Mouse (Mus musculus): ENCODE results near the gene Kcnn1. TPM values are rescaled to one million over a fixed set of nuclear protein-coding genes. Genes with fewer than 3 reads are reported as not detected.

The Kcnn1 gene
- polyA plus RNA-seq, 1 experiment from 2014 or later, result 4.0 TPM

DNA sequence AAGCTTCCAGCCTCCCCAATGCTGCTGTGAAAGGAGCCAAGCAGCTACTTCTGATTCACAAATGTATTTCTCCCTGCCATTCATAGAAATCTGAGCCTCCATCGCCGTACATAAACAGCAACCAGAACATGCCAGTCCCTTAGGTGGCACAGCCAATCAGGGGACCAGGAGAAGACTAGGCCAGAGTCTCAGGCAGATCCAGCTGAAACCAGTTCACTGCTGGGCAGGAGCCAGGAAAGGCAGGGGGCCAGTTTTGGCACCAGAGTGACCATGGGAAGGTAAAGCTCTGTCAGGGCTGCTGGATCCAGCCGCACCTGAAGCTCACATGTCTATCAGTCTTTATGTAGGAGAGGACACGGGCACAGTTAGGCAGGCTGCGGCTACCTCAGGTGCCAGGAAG, 27.6 kb upstream of the Kcnn1 start:
- H3K36me3 ChIP-seq, result peaks cover 30% of the 10 kb centered on the region
- H3K9me3 ChIP-seq (replicated peaks), result no peaks in the 10 kb centered on the region
- H3K4me3 ChIP-seq, result no peak overlapping the region
- H3K4me1 ChIP-seq, result peaks cover 34% of the 10 kb centered on the region
- no peak for DNase-seq (ENCODE audit: low spot score)
- WGBS, result 88% methylated on average over 5 of the region's 5 CpGs
- peaks cover 84% of the 10 kb centered on the region for H3K27me3 ChIP-seq (ENCODE audit: low read depth, poor library complexity, severe bottlenecking)
- H3K27ac ChIP-seq, result no peak overlapping the region

DNA sequence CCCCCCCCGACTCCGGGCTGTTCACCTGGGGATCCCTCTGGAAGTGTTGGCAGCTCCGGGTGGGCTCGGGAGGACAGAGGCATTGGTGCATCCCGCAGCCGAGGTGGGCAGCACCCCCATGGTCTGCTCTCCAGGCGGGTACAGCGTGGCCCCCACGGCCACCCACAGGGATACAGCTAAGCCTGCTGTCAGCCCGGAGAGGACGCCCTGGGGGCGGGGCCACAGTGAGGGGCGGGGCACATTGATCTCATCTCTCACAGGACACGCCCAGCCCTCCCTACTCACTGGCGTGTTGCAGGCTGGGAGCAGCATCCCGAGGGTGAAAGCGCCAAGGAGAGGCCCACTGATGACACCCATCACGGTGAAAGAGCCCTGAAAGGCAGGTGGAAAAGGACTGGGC, 24.6 kb upstream of the Kcnn1 start:
- 5% methylated on average over 18 of the region's 18 CpGs for WGBS
- Histone ChIP-seq H3K4me3 (peak overlapping the region; percentile 21; the same call in 1 of the 2 replicates), H3K36me3 (0 out of 2 replicates have a peak, but pooled peaks cover 2% of the 10 kb centered on the region), H3K9me3 (replicated peaks) (no peaks in the 10 kb centered on the region), H3K27me3 (ENCODE audit: low read depth, poor library complexity, severe bottlenecking) (peaks cover 60% of the 10 kb centered on the region), H3K4me1 (peaks cover 18% of the 10 kb centered on the region), H3K27ac (no peak overlapping the region)
- peak; percentile 50 for DNase-seq (ENCODE audit: low spot score)

DNA sequence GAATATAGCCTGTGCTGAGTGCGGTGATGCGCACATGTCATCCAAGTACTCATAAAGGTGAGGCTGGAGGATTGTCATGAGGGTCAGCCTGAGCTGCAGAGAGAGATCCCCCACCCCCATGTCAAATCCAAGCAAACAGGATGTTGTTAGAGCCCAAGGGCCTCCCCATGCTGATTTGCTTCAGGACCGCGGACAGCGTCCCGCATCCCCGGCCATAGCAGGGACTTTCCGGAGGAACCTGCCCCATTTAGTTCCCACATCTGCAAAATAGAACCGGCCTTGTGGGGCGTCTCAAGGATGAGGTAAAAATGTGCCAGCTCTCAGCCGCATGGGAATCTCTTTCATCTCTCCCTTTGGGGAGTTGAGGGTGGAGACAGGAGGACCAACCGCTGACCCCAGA, 22.6 kb upstream of the Kcnn1 start:
- 0 out of 2 replicates have a peak, but pooled peaks cover 2% of the 10 kb centered on the region for H3K36me3 ChIP-seq
- WGBS, result 12% methylated on average over 12 of the region's 12 CpGs
- peaks cover 8% of the 10 kb centered on the region for H3K4me1 ChIP-seq
- no peaks in the 10 kb centered on the region for H3K9me3 ChIP-seq (replicated peaks)
- no peak overlapping the region for H3K4me3 ChIP-seq
- DNase-seq (ENCODE audit: low spot score), result peak; percentile 76
- peaks cover 40% of the 10 kb centered on the region for H3K27me3 ChIP-seq (ENCODE audit: low read depth, poor library complexity, severe bottlenecking)
- H3K27ac ChIP-seq, result no peak overlapping the region

DNA sequence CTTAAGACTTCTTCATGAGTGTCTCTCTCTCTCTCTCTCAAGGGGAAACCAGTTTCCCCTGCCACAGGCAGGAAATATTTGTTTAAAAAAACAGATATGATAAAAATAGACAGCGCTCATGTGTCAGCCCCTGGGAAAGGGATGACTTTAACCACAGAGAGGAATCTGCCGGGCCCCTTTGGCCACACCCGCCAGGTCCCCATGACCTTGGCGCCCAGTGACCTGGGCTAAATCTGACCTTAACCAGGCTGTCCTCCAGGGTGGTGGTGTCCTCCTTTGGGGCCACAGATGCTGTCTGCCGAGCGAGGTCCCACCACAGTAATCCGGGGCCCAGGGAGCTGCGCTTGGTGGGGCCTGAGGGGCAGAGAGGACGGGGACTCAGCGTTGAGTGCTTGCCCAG, 21.6 kb upstream of the Kcnn1 start:
- H3K36me3 ChIP-seq, result 0 out of 2 replicates have a peak, but pooled peaks cover 2% of the 10 kb centered on the region
- no peaks in the 10 kb centered on the region for H3K9me3 ChIP-seq (replicated peaks)
- DNase-seq (ENCODE audit: low spot score), result no peak
- H3K4me3 ChIP-seq, result no peak overlapping the region
- 95% methylated on average over 10 of the region's 10 CpGs for WGBS
- H3K27ac ChIP-seq, result no peak overlapping the region
- peaks cover 31% of the 10 kb centered on the region for H3K27me3 ChIP-seq (ENCODE audit: low read depth, poor library complexity, severe bottlenecking)
- H3K4me1 ChIP-seq, result peaks cover 18% of the 10 kb centered on the region

DNA sequence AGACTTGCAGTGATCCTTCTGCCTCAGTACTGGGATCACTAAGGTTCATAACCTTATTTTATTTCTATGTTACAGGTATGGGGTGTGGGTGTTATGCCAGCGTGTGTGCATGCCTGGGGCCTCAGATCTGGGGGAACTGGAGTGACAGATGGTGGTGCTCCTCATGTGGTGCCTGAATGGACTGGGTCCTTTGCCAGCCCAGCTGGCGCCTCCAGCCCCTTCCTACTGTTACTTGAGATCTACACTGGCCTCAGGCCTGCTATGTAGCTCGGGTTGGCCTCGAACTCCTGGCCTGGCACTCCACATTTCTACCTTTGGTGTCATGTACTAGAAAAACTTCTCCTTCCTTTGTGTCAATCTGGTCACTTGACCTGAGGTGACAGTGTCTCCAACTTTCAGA, 21.1 kb upstream of the Kcnn1 start:
- H3K27ac ChIP-seq, result no peak overlapping the region
- no peaks in the 10 kb centered on the region for H3K9me3 ChIP-seq (replicated peaks)
- no peak for DNase-seq (ENCODE audit: low spot score)
- peaks cover 21% of the 10 kb centered on the region for H3K4me1 ChIP-seq
- H3K4me3 ChIP-seq, result no peak overlapping the region
- peaks cover 26% of the 10 kb centered on the region for H3K27me3 ChIP-seq (ENCODE audit: low read depth, poor library complexity, severe bottlenecking)
- WGBS, result 84% methylated on average over 4 of the region's 4 CpGs
- H3K36me3 ChIP-seq, result 0 out of 2 replicates have a peak, but pooled peaks cover 1% of the 10 kb centered on the region

DNA sequence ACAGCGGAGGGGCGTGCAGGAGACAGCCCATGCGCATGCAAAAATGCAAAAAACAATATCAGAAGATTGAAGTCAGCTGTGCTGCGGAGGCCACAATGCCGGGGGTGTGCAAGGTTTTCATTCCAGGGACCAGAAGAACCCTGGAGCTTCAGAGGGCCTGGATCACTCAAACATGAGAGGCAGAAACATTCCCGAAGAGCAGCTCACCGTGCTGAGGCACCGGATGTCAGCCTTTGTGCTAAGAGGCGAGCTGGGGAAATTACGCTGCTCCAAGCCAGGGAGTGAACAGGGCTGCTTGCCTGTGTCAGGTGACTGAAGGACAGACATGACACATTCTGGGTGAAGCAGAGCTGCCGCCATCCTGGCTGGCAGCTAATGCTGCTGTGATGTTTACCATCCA, 17.5 kb upstream of the Kcnn1 start:
- Histone ChIP-seq H3K27me3 (ENCODE audit: low read depth, poor library complexity, severe bottlenecking) (no peaks in the 10 kb centered on the region), H3K36me3 (no peaks in the 10 kb centered on the region), H3K27ac (peak overlapping the region; percentile 0; the same call in 1 of the 2 replicates), H3K4me3 (no peak overlapping the region), H3K9me3 (replicated peaks) (no peaks in the 10 kb centered on the region), H3K4me1 (peaks cover 16% of the 10 kb centered on the region)
- WGBS, result 24% methylated on average over 11 of the region's 11 CpGs
- no peak for DNase-seq (ENCODE audit: low spot score)

GRCm38 (mm10) chr8:70880126-70880525, 17.1 kb upstream of the Kcnn1 start:
- H3K27me3 ChIP-seq (ENCODE audit: low read depth, poor library complexity, severe bottlenecking), result no peaks in the 10 kb centered on the region
- no peak overlapping the region for H3K4me3 ChIP-seq
- no peak for DNase-seq (ENCODE audit: low spot score)
- peak overlapping the region; percentile 0; the same call in 1 of the 2 replicates for H3K27ac ChIP-seq
- H3K4me1 ChIP-seq, result peaks cover 16% of the 10 kb centered on the region
- 6% methylated on average over 4 of the region's 4 CpGs for WGBS
- H3K36me3 ChIP-seq, result no peaks in the 10 kb centered on the region
- H3K9me3 ChIP-seq (replicated peaks), result no peaks in the 10 kb centered on the region

GRCm38 (mm10) chr8:70879500-70879899, 16.4 kb upstream of the Kcnn1 start:
- no peak overlapping the region for H3K4me3 ChIP-seq
- WGBS, result 61% methylated on average over 4 of the region's 4 CpGs
- DNase-seq (ENCODE audit: low spot score), result no peak
- H3K36me3 ChIP-seq, result no peaks in the 10 kb centered on the region
- H3K27me3 ChIP-seq (ENCODE audit: low read depth, poor library complexity, severe bottlenecking), result no peaks in the 10 kb centered on the region
- H3K9me3 ChIP-seq (replicated peaks), result no peaks in the 10 kb centered on the region
- H3K27ac ChIP-seq, result no peak overlapping the region
- peaks cover 16% of the 10 kb centered on the region for H3K4me1 ChIP-seq

- 53% methylated on average over 2 of the region's 2 CpGs for WGBS
- H3K36me3 ChIP-seq, result no peaks in the 10 kb centered on the region
- no peak for DNase-seq (ENCODE audit: low spot score)
- H3K27ac ChIP-seq, result no peak overlapping the region
- peaks cover 16% of the 10 kb centered on the region for H3K4me1 ChIP-seq
- no peak overlapping the region for H3K4me3 ChIP-seq
- no peaks in the 10 kb centered on the region for H3K27me3 ChIP-seq (ENCODE audit: low read depth, poor library complexity, severe bottlenecking)
- H3K9me3 ChIP-seq (replicated peaks), result no peaks in the 10 kb centered on the region
These were observed 15.1 kb upstream of the Kcnn1 start for GRCm38 (mm10) chr8:70878178-70878577.

DNA sequence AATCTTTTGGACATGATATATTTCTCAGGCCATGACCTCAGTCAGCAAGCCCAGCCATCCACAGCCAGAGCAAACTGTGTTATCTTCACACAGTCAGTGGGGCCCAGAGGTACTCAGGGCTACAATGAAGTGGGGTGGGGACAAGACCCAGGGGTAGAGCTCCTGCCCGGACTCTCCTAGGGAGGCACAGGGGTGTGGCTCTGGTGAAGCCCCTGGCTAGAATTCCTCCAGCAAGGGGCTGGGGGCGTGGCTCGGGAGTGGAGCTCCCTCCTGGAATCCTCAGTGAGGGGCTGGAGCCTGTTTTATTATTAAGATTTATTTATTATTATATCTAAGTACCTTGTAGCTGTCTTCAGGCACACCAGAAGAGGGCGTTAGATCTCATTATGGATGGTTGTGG, 13.3 kb upstream of the Kcnn1 start:
- Histone ChIP-seq H3K4me1 (peaks cover 28% of the 10 kb centered on the region), H3K4me3 (no peak overlapping the region), H3K27me3 (ENCODE audit: low read depth, poor library complexity, severe bottlenecking) (no peaks in the 10 kb centered on the region), H3K9me3 (replicated peaks) (no peaks in the 10 kb centered on the region), H3K36me3 (no peaks in the 10 kb centered on the region), H3K27ac (no peak overlapping the region)
- 68% methylated on average over 4 of the region's 4 CpGs for WGBS
- no peak for DNase-seq (ENCODE audit: low spot score)

GRCm38 (mm10) chr8:70874441-70874840, 11.4 kb upstream of the Kcnn1 start:
- 92% methylated on average over 13 of the region's 13 CpGs for WGBS
- peak overlapping the region; percentile 10; the same call in 1 of the 2 replicates for H3K4me3 ChIP-seq
- no peaks in the 10 kb centered on the region for H3K9me3 ChIP-seq (replicated peaks)
- peaks cover 19% of the 10 kb centered on the region for H3K4me1 ChIP-seq
- H3K27me3 ChIP-seq (ENCODE audit: low read depth, poor library complexity, severe bottlenecking), result no peaks in the 10 kb centered on the region
- H3K36me3 ChIP-seq, result peaks cover 3% of the 10 kb centered on the region; the same call in 1 of the 2 replicates
- H3K27ac ChIP-seq, result peak overlapping the region; percentile 89
- DNase-seq (ENCODE audit: low spot score), result no peak

- H3K36me3 ChIP-seq, result peaks cover 8% of the 10 kb centered on the region; the same call in 1 of the 2 replicates
- peak within 1 kb of the TSS; percentile 77 for H3K4me3 ChIP-seq
- peak; percentile 98 for DNase-seq (ENCODE audit: low spot score)
- WGBS, result under 1% methylated on average over 46 of the region's 46 CpGs
- peaks cover 29% of the 10 kb centered on the region for H3K4me1 ChIP-seq
- H3K9me3 ChIP-seq (replicated peaks), result no peaks in the 10 kb centered on the region
- peak within 1 kb of the TSS; percentile 89 for H3K27ac ChIP-seq
- H3K27me3 ChIP-seq (ENCODE audit: low read depth, poor library complexity, severe bottlenecking), result no peaks in the 10 kb centered on the region
These were observed 10.4 kb upstream of the Kcnn1 start, which contains the start of gene Ccdc124 for GRCm38 (mm10) chr8:70873364-70873985. TSS of gene Ccdc124 (minus strand) at chr8:70873935.

DNA sequence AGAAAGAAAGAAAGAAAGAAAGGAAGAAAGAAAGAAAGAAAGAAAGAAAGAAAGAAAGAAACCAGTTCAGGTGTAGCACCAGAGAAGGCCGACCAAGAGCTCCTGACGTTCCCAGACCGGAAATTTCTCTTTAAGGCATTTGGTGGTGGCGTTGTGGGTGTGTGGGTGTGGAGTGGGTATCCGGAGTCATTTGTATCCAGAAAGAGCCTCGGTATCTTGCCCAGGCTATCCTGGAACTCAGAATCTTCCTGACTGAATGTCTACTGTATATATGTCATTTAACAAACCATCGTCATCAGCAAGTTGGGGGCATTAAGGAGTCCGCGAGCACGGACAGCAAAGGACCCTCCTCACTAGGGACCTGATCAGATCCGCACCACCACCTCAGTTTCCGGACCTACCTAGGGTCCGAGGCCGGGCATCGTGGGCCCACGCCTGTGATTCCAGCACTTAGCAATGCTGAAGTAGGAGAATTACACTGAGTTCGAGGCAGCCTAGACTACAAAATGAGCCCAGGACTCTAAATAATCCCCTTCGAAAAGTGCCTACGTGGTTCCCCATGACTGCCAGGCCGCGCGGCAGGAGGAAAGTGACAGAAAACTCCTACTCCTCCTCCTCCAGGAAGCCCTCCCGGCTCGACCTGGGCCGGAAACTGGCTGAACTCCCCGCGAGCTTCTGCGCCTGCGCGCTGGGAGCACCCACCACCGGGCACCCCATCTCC, 9.7 kb upstream of the Kcnn1 start:
- DNase-seq (ENCODE audit: low spot score), result no peak
- H3K9me3 ChIP-seq (replicated peaks), result no peaks in the 10 kb centered on the region
- peaks cover 35% of the 10 kb centered on the region for H3K4me1 ChIP-seq
- no peaks in the 10 kb centered on the region for H3K27me3 ChIP-seq (ENCODE audit: low read depth, poor library complexity, severe bottlenecking)
- peak overlapping the region; percentile 89 for H3K27ac ChIP-seq
- H3K4me3 ChIP-seq, result peak overlapping the region; percentile 77
- 8% methylated on average over 31 of the region's 31 CpGs for WGBS
- H3K36me3 ChIP-seq, result peaks cover 15% of the 10 kb centered on the region
